Mouse (Mus musculus) left cerebral cortex, postnatal 4 days (tissue): ENCODE results near the gene Mkrn2os. TPM values are rescaled to one million over a fixed set of nuclear protein-coding genes. Genes with fewer than 3 reads are reported as not detected.
"Not testable (repeated sequence)": the region's sequence is repeated elsewhere in the genome, so short reads cannot be mapped to it uniquely, and the experiment has no call there.

ENCODE experiments used
- DNase-seq: peaks from one replicate; pipeline ENCODE4 v3.0.0-alpha.2; 2022
- intact Hi-C: fragments of 180-260 bp; cut with DNase I; formaldehyde crosslinking; loops from one replicate; pipeline ENCODE4 v1.15.1; 2025
- total RNA-seq, 2 experiments: library from RNA; stranded (reverse); gene quantifications; 2 replicates each; pipeline ENCODE4 v1.2.3; 2021

Mkrn2os gene
- total RNA-seq = not detected

DNA sequence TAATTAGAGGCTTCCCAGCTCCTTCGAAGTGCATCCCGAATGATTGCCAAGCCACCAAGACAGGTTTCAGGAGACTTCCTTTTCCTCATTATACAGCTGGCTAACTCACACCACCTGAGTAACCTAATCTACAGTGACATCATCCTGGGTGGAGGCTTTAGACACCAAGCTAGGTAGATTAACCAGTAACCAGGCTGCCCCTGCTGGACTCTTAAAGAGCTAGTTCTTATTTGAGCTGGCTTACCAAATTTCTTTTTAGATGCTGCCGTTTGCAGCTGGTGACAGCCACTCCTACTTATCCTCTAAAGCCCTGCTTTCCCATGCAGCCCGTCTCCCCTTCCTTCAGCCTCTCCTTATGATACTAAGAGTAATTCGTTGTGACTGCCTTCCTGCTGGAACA lies at the start of gene Mkrn2os:
Gene Mkrn2os (minus strand): TSS at position 119 of the 400 bp plus-strand sequence.
- intact Hi-C loops = no loop called here
- DNase-seq = no peak

DNA sequence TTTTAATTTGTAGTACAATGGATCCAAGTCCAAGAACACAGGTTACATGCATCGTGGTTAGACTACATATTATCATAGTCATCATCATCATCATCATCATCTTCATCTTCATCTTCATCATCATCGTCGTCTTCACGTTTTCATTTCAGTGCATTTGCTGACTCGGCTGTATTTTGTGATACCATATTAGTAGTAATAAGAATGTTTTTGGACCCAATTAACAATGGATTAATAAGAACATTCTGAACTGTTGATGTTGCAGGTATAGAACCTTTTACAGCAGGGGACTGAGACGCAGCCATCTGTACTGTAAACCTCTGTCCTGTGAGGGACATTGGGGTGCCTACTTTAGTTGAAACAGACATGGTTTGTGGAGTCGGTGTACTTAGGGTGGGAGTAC lies 45.8 kb upstream of the Mkrn2os start:
- intact Hi-C loops, DNase-seq: not testable (repeated sequence)

DNA sequence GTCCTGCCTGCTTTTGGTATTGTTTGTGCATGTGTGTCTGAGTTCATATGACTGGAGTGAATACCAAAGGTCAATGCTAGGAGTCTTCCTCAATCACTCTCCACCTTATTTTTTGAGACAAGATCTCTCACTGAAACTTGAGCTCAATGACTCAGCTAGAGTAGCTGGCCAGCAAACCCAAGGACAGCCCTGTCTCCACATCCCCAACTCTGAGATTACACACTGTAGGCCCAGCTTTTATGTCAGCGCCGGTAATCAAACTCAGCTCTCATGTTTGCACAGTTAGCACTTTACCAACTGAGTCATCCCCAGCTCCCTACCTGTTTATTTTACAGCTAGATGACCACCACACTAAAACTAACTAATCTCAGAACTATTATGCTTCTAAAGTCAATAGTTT lies 41.6 kb upstream of the Mkrn2os start:
- no peak for DNase-seq
- intact Hi-C loops = no loop called here

DNA sequence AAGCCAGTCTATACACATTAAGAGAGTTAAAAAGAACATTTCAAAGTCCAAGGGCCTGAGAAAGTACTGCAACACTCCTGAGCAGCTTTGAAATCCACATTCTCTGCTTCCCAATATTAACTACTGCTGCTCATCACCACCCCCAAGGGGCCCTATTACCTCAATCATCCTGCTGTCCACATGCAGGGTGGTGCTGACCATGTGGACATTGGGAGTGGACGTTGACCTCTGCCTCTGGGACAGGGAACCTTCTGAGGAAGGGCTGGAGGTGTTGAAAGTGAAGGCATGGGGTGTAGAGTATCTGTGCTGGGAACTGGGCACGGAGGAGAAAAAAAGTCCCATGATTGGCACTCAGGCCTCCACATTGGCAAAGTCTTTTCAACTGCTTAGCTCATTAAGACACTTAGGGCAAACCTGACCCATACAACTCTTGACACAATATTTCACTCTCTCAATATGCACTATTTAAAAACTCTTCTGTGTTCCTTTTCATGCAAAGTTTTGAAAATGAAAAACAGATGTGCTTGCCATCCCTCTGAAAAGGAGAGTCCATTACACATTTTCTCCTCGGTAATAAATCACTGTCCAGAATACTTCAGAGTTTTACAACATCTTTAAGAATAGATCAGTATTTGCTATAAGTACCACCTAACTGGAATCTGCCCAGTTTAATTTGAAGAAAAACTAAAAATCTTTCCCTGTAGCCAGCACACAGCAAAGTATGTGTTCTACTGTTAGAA lies 38.9 kb upstream of the Mkrn2os start:
- DNase-seq = no peak
- intact Hi-C loops = no loop called here

DNA sequence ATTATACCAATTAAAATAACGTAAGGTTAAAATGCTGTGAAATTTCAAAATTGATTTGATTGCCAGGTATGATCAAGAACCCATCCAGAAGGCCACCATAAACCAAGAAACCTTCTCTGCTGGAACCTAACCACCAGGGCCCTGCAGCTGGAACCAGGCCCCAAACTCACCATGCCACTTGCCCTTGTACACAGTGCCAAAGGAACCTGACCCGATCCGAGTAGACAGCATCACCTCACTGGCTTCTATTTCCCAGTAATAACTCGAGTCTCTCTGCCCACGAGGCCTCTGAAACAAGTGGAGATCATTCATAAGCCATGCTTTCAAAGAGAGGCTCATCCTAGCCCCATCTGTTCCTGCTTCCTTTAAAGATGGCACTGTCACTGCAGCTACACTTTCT lies 33.7 kb upstream of the Mkrn2os start:
- DNase-seq = no peak
- intact Hi-C loops = loop anchor here (10.0 kb wide), 1 partner anchor 169 kb away; no protein-coding TSS in a partner anchor

DNA sequence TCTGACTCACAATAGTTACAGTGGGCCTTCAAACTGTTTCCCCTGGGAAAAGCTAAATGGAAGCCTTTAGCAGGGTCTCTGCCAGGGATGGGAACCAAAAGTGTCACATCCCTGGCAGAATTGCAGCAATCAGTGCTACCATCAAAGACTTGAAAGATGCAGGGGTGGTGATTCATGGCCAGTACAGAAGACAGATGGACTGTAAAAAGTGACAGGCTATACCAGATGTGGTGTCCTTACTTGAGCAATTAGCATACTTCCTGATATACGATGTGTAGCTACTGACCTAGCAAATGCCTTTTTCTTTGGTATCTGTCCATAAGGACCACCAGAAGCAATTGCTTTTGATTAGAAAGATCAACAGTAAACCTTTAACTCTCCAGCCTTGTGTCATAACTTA lies 28.6 kb upstream of the Mkrn2os start:
- no peak for DNase-seq
- intact Hi-C loops = loop anchor here (10.0 kb wide), 1 partner anchor 174 kb away; no protein-coding TSS in a partner anchor

DNA sequence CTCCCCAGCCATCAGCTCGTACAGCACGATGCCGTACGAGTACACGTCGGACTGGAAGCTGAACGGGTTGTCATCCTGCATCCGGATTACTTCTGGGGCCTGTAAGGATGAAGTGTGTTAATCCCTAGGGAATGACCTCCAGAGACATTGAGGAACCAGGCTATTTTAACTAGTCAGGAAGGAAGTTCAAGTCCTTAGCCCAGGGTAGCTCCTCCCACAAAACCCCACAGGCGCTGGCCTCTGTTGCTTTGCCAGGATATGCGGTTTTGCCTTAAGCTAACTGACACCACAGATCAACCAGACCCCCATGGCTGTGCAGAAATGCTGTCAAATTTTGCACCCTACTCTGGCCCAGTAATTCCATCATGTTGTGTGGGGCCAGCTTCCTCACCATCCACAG lies 27.4 kb upstream of the Mkrn2os start:
- DNase-seq = no peak
- intact Hi-C loops = loop anchor here (10.0 kb wide), 1 partner anchor 175 kb away; no protein-coding TSS in a partner anchor

DNA sequence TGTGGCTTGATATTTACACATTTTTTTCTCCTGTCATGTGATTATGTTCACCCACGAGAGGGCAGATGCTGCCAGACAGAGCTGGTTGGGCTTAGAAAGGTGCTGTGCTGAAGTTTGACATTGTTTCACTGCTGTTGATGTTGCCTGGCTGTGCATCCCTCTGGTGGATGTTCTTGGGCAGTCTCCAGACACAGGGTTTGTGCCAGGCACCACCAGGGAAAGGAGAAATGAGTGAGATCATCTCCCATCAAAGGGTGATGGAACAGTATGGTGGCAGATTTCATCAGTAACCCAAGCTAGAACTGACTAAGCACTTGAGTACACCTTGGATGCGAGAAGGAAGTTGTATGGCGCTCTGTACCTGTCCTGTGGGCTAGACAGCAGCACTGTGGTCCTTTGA lies 23.6 kb upstream of the Mkrn2os start:
- intact Hi-C loops = no loop called here
- DNase-seq = no peak

DNA sequence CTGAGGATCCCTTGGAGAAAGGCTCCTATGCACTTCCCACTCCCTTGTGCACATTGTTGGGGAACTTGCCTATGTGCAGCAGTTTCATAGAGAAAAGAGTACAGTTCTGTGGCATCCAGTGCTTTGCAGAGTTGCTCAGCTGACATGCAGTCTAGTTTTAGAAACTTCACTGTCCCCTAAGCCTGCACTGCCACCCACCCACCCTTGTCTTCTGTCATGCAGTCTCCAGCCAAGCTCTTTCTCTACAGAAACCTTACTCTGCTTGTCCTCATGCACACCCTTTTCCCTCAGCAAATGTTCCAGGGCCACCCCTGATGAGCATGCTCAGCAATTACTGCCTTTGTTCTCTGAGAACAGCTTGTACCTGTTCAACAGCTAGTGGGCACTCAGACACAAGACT lies 21.4 kb upstream of the Mkrn2os start:
- no peak for DNase-seq
- intact Hi-C loops = no loop called here

DNA sequence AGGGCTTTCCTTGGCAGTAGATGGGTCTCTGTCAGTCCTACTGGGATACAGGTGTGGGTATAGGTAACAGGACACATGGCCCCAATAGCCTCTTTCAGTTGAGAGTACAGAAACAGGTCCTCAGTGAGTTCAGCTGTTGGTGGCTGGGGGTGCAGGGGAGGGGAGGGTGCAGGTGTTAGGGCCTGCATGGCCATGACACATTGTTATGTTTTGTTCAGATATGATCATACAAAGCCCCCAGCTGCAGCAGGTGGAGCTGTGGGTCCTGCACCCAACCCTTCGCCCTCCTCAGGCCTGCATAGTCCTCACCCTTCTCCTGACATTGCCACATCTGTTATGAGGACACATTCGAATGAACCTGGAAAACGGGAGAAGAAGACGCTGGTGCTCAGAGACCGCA lies 17.9 kb upstream of the Mkrn2os start:
- intact Hi-C loops = no loop called here
- DNase-seq = no peak

DNA sequence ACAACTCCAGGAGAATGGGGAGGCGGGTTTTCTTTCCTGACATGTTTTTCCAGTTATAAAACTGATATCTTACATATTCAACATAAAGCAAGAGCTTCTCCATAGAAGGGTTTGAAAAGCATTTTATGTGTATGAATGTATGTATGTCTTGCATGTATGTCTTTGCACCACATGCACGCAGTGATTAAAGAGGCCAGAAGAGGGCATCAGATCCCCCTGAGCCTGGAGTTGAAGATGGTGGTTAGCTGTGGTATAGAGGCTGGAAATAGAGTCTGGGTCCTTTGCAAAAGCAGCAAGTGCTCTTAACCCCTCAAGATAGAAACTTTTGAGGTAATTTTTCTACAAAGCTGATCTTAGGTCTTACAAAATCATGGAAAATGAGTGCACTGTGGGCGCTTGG lies 16.7 kb upstream of the Mkrn2os start:
- intact Hi-C loops = loop anchor here (10.0 kb wide), 1 partner anchor 66 kb away; the partner anchor contains the start of gene Raf1
- DNase-seq = no peak

DNA sequence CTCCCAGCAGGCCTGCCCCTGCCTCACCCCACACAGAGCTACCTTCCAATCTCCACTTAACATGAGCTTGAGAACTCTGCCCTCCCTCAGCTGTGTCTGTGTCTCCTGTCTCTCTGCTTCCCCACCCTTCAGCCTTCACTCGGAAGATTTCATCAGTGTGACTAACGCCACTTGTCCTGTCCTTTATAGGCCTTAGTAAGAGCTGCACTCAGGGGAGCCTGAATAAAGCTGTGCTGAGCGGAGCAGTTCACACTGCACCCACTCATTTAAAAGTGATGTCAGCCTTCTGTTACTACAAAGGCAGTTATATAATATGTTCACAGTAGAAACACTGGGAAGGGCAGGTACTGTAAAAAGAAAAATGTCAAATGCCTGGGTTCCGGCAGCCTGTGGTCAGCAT lies 15.1 kb upstream of the Mkrn2os start:
- no peak for DNase-seq
- intact Hi-C loops = loop anchor here (10.0 kb wide), 1 partner anchor 67 kb away; the partner anchor contains the start of gene Raf1

DNA sequence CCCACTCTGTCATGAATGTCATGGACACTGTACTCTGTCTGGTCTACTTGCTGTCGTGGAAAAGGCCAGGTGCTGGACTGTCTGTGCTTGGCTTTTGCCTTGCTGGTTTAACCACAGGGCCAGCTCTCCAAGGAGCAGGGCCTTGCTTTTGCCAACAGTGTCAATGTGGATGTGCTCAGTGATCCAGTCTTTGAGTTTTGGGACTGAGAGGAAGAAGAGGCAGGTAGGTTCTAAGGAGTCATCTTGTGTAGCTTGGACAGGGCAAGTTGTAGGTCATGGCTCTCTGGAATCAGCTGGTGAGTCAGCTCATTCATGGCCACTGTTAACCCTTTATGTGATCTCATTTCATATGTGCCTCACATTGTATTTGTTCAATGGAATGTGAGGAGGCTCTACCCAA lies 14.1 kb upstream of the Mkrn2os start:
- intact Hi-C loops = loop anchor here (10.0 kb wide), 1 partner anchor 68 kb away; the partner anchor contains the start of gene Raf1
- DNase-seq = no peak

DNA sequence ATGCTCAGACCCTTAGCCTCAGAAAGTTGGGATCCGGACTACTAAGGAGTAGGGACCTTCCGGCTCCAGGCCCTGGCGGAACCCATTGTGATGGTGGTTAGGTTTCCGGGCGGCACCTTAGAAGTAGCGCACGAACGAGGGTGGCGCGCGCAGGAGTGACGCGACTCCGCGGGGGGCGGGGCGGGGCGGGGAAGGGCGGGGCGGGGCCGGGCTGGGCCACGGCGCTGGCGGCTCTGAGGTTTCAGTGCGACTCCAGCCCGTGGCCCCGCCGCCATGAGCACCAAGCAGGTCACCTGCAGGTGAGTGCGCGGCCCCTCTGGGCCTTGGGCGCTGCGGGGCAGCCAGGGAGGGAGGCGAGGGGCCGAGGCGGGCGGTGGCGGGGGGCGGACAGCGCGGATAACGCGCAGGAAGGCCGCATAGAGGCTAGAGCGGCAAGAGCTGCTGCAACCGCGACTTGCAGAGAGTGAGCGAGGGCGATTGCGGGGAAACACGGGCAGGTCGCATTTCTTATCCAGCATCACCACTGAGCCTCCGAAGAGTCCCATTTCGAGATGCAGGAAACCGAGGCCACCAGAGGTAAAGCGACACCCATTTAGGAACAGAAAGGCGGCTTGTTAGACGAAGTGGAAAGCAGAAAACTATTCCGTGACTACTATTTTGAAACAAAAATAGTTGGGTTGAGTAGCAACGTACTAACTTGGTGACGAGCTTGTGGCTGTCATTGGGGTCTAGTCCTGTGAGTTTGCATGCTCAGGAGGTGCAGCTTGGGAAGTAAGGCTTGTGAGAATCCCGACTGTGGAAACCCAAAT lies 9.5 kb upstream of the Mkrn2os start, which contains the start of gene Mkrn2:
Gene Mkrn2 (plus strand): TSS at position 188 of the 809 bp plus-strand sequence.
- DNase-seq = peak; percentile 86
- intact Hi-C loops = loop anchor here (10.0 kb wide), 1 partner anchor 73 kb away; the partner anchor contains the start of gene Raf1

DNA sequence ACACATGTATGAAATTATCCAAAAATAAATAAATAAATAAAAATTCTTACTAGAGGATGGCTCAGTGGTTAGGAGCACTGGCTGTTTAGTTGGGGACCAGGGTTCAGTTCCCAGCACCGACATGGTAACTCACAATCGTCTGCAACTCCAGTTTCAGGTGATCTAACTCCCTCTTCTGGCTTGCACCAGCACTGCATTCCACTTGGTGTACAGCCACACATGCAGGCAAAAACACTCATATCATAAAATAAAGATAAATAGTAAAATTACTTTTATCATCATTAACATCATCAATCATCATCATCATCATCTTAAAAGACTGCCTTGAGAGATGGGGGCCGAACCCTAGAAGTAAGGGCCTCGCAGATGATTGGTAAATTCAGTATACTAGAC lies 8.9 kb upstream of the Mkrn2os start:
- intact Hi-C loops = loop anchor here (10.0 kb wide), 1 partner anchor 73 kb away; the partner anchor contains the start of gene Raf1
- DNase-seq = no peak

DNA sequence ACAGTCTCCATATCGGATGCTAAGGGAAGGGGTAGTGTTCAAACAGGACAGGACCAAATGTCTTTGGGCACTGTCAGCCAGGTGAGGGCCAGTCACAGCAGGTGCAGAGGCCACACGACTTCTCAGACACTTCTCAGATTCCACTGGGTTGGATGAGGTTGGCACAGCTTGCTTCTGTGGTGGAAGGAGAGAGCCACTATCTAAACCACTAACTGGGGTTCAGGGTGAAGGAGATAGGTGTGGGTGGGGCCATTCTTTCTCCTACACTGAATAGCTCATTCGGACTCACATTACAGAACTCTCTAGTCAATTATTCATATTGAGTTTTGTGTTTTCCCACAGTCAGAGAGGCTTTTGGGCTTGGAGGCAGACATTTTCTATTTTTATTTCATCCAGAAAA lies 3.3 kb upstream of the Mkrn2os start:
- intact Hi-C loops = no loop called here
- DNase-seq = no peak

DNA sequence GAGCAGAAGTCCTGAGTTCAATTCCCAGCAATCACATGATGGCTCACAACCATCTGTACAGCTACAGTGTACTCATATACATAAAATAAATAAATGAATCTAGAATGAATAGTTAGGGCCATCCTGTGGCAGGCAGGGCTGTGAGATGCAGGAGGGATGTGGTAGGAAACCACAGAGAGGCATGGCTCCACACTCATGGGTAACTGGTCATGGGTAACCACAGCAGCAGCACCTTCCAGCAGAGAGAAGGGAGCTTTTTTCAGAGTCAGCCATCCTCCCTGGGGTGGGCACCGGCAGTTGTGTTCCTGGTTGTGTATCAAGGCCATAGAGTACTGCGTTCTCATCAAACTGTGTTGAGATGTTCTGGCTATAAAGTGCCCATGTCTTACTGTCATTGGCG lies 2.1 kb upstream of the Mkrn2os start:
- no peak for DNase-seq
- intact Hi-C loops = no loop called here

DNA sequence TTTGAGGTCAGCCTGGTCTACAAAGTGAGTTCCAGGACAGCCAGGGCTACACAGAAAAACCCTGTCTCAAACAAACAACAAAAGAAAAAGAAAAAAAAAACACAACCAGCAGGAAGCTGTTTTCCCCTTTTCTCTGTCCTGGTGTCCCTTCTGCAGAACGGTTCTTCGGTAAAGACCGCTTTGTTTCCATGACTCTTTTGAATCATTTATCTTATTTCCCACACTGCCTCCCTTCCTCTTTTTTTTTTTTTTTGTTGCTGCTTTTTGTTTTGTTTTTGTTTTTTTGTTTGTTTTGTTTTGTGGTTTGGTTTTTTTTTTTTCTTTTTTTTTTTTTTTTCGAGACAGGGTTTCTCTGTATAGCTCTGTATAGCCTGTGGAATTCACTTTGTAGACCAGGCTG lies 876 bp upstream of the Mkrn2os start:
- DNase-seq = no peak
- intact Hi-C loops = no loop called here

DNA sequence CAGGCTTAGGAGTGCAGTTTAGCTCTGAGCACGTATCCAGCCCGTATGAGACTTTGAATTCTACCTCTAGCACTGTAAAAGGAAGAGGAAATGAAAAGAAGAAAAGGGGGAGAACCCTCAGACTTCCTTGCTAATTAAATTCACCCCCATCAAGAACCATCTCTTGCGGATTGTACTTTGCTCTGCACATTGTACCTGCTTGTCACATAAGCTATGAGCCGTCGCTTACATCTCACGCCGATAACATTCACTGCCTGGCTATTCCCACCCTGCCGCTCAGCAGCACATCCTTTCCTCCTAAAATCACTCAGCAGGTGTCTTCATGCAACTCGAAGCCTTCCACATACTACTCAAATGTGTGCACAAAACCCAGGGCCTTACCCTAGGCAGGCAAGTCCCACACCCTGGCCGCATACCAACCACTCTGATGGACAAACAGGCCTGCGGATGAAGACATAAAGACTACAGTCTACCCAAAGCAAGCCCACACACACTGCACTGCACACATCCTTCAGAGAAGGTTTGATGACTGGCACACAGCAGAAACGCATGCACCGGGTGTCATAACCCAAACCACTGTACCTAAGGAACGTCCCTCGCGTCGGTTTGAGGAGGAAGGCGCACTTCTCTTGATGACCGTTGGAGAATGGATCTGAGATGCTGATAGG lies 550 bp downstream of the Mkrn2os start:
- intact Hi-C loops = no loop called here
- no peak for DNase-seq

DNA sequence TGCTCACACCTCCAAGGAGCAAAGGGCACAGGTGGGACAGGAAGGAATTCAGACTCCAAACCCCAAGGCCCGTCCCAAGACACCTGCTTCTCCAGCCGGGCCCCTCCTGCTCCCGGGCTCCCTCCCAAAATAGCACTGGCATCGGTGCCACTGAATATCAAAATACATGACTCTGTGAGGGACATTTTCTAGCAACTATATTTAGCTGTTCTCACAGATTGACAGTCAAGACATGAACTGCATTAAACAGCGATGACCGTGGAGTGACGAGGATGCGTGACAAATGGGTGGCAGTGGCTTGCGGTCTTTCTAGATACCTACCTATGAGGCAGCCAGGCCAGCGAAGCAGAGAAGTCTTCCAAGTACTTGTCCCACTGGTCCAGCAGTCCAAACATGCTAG lies 6.1 kb downstream of the Mkrn2os start:
- no peak for DNase-seq
- intact Hi-C loops = no loop called here

DNA sequence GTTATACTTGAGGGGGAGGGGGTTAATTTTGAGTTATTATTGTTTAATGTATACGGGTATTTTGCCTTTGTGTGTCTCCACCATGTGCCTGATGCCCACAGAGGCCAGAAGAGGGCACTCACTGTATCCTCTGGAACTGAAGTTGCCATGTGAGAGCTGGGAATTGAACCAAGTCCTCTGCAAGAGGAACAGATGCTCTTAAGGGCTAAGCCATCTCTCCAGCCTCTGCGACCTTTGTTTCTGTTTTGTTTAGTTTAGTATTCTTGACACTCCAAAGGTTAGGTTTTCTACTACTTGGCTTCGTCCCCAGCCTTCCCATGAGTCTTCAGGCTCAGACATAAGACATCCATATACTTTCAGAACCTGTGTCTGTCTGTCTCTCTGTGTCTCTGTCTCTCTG lies 8.2 kb downstream of the Mkrn2os start:
- DNase-seq = no peak
- intact Hi-C loops = no loop called here
